In the genomic region with DNA sequence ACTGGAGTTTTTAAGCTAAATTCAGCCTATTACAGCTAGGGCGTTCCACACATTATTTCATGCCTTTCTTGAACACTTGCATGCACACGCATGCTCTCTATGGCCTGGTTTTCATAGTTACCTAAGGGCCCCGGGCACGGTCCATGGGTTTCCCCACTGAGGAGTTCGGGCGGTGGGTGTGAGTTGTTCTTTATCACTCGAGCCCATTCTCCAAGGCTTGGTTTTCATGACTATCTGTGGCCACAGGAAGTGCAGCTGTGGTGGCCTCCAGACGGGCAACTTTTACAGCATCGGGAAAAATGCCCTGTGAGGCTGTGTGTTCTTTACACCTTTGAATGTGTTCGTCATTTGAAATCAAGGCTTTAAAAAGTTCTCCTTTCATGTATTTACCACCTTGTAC, we compare ENCODE assay signal across 29 mouse cellular contexts. TPM values are rescaled to one million over a fixed set of nuclear protein-coding genes. Genes with fewer than 3 reads are reported as not detected.
DNase-seq lines count a peak whose midpoint lies in the region; ATAC-seq and TF ChIP-seq lines count a peak whose summit lies in the region.
"Had no signal": no experiment of that assay in that cellular context is flagged by ENCODE, and none has a peak within 500 bp of the region (broad histone marks: within the 10 kb centered on the region; RNA-seq: fewer than 3 reads in every experiment).

No protein-coding gene starts in this region.

- H3K4me3 ChIP-seq in E14TG2a.4 (replicated peaks; ENCODE audit: low read length) = peak overlapping the region; percentile 43
- peak overlapping the region; percentile 3 to 18; a peak in 3 of 4 replicates for H3K4me3 ChIP-seq in ES-E14 (ENCODE audit: insufficient read depth in 1 of 2, low read depth in 1 of 2, low read length in 2 of 2, poor library complexity in 1 of 2, severe bottlenecking in 1 of 2)
- H3K4me3 ChIP-seq in liver, embryonic 11.5 days (ENCODE audit: low read depth, low read length) = 0 out of 2 replicates have a peak overlapping the region, but pooled peaks have one; percentile 5
- H3K4me3 ChIP-seq in liver, embryonic 16.5 days (ENCODE audit: low read depth, low read length) = no peak overlapping the region
- H3K4me3 ChIP-seq: embryonic facial prominence, embryonic 10.5 days; embryonic facial prominence, embryonic 15.5 days; heart, embryonic 12.5 days; hindbrain, embryonic 13.5 days; midbrain, embryonic 13.5 days had no signal

- peaks cover 64% of the 10 kb centered on the region for H3K36me3 ChIP-seq in E14TG2a.4 (ENCODE audit: insufficient read depth, low read length)
- peaks cover 2% of the 10 kb centered on the region for H3K36me3 ChIP-seq in ES-E14 (ENCODE audit: control insufficient read depth, insufficient read depth, low read length, poor library complexity, severe bottlenecking)
- peaks cover 15% of the 10 kb centered on the region; the same call in 1 of the 2 replicates for H3K36me3 ChIP-seq in liver, embryonic 11.5 days (ENCODE audit: control insufficient read depth, insufficient read depth, low read length)
- H3K36me3 ChIP-seq in liver, embryonic 16.5 days (ENCODE audit: control insufficient read depth, insufficient read depth) = peaks cover 4% of the 10 kb centered on the region

- 52% methylated on average over 10 of the region's 10 CpGs for WGBS in liver, embryonic 11.5 days
- 34% methylated on average over 10 of the region's 10 CpGs for WGBS in liver, embryonic 16.5 days (ENCODE audit: insufficient replicate concordance)

- H3K27ac ChIP-seq in ES-E14 (ENCODE audit: insufficient read depth, low read depth, low read length, poor library complexity, severe bottlenecking) = no peak overlapping the region
- H3K27ac ChIP-seq in liver, embryonic 11.5 days (ENCODE audit: low read depth, low read length) = peak overlapping the region; percentile 58
- H3K27ac ChIP-seq in liver, embryonic 16.5 days (ENCODE audit: low read length) = no peak overlapping the region
- H3K27ac ChIP-seq: embryonic facial prominence, embryonic 10.5 days; embryonic facial prominence, embryonic 15.5 days; hindbrain, embryonic 13.5 days; midbrain, embryonic 13.5 days; stomach, postnatal 0 days had no signal

- no peak for TF ChIP-seq CTCF in E14TG2a.4 (conservative IDR thresholded peaks at IDR 0.05; ENCODE audit: low read length)

- H3K9me3 ChIP-seq in E14TG2a.4 (ENCODE audit: low read length) = no peaks in the 10 kb centered on the region
- H3K9me3 ChIP-seq in ES-E14 (ENCODE audit: control insufficient read depth, insufficient read depth, low read depth, low read length) = no peaks in the 10 kb centered on the region
- H3K9me3 ChIP-seq in liver, embryonic 11.5 days (ENCODE audit: control insufficient read depth, low read length) = no peaks in the 10 kb centered on the region
- H3K9me3 ChIP-seq in liver, embryonic 16.5 days (replicated peaks; ENCODE audit: control insufficient read depth, low read length) = no peaks in the 10 kb centered on the region
- H3K9me3 ChIP-seq: embryonic facial prominence, embryonic 10.5 days; embryonic facial prominence, embryonic 15.5 days; G1E; heart, embryonic 12.5 days; hindbrain, embryonic 13.5 days; midbrain, embryonic 13.5 days had no signal

- peak overlapping the region; percentile 15; the same call in 1 of the 2 replicates for H3K9ac ChIP-seq in ES-E14 (ENCODE audit: insufficient read depth, low read depth, low read length, poor library complexity, severe bottlenecking)
- peak overlapping the region; percentile 14; the same call in 1 of the 2 replicates for H3K9ac ChIP-seq in liver, embryonic 11.5 days (ENCODE audit: low read depth, low read length)
- no peak overlapping the region for H3K9ac ChIP-seq in liver, embryonic 16.5 days (ENCODE audit: low read depth, low read length)
- H3K9ac ChIP-seq: embryonic facial prominence, embryonic 15.5 days; heart, embryonic 12.5 days; hindbrain, embryonic 13.5 days; lung, embryonic 14.5 days; midbrain, embryonic 13.5 days had no signal

- peak overlapping the region; percentile 35; the same call in 1 of the 2 replicates for H3K4me2 ChIP-seq in liver, embryonic 11.5 days
- H3K4me2 ChIP-seq in liver, embryonic 16.5 days (ENCODE audit: low read depth, low read length) = peak overlapping the region; percentile 27; the same call in 1 of the 2 replicates
- H3K4me2 ChIP-seq: embryonic facial prominence, embryonic 15.5 days; heart, embryonic 12.5 days; hindbrain, embryonic 13.5 days; lung, embryonic 14.5 days; midbrain, embryonic 13.5 days had no signal

- H3K4me1 ChIP-seq in E14TG2a.4 (replicated peaks; ENCODE audit: low read depth, low read length) (peaks cover 15% of the 10 kb centered on the region), ES-E14 (ENCODE audit: control insufficient read depth in 2 of 2, insufficient read depth in 2 of 2, low read length in 2 of 2, poor library complexity in 1 of 2) (no peaks in the 10 kb centered on the region)
- H3K4me1 ChIP-seq in liver, embryonic 11.5 days (replicated peaks; ENCODE audit: control insufficient read depth, insufficient read depth, low read length) = peaks cover 12% of the 10 kb centered on the region
- H3K4me1 ChIP-seq in liver, embryonic 16.5 days (ENCODE audit: control insufficient read depth, low read depth, low read length) = peaks cover 10% of the 10 kb centered on the region
- H3K4me1 ChIP-seq: embryonic facial prominence, embryonic 10.5 days; embryonic facial prominence, embryonic 15.5 days; heart, embryonic 12.5 days; hindbrain, embryonic 13.5 days; midbrain, embryonic 13.5 days had no signal

- in situ Hi-C loops in ES-E14 (cut with MboI; ENCODE audit: low sequenced_read_pairs in 2 of 2, unreplicated experiment in 2 of 2) = no loop called here

- peak; percentile 85 for ATAC-seq in liver, embryonic 11.5 days (replicated peaks; ENCODE audit: low FRiP score)
- peak; percentile 61; the same call in 1 of the 2 replicates for ATAC-seq in liver, embryonic 16.5 days (ENCODE audit: low read depth)
- ATAC-seq: forebrain, embryonic 14.5 days; intestine, embryonic 16.5 days; midbrain, embryonic 13.5 days had no signal

- H3K27me3 ChIP-seq in E14TG2a.4 (ENCODE audit: insufficient read depth, low read length) = no peaks in the 10 kb centered on the region
- no peaks in the 10 kb centered on the region for H3K27me3 ChIP-seq in liver, embryonic 11.5 days (replicated peaks; ENCODE audit: control insufficient read depth, insufficient read depth, low read length)
- H3K27me3 ChIP-seq in liver, embryonic 16.5 days (ENCODE audit: control insufficient read depth, insufficient read depth, low read depth, low read length) = no peaks in the 10 kb centered on the region
- H3K27me3 ChIP-seq: embryonic facial prominence, embryonic 15.5 days; heart, embryonic 12.5 days; hindbrain, embryonic 13.5 days; midbrain, embryonic 13.5 days had no signal

- no peak for DNase-seq in ES-E14 (ENCODE audit: low read depth, low spot score)
- no peak for DNase-seq in liver, embryonic 11.5 days (ENCODE audit: low spot score)
- DNase-seq in layer of hippocampus, postnatal 10 days (ENCODE audit: low spot score in 2 of 2) = no peak
- DNase-seq in cerebellum, postnatal 14 days = no peak
- no peak for DNase-seq in kidney, adult 18-20 months
- DNase-seq: adrenal gland, postnatal 14 days; B cell, adult 2 months; cerebellum, adult 11-12 months; cerebellum, adult 9-11 months; gastrocnemius, postnatal 14 days; heart, adult 18-20 months; heart, postnatal 4 days; kidney, adult 9 months; kidney, postnatal 14 days; lung, embryonic 14.5 days; lung, postnatal 14 days; thymus, adult 18-20 months; thymus, postnatal 25 days had no signal

TF ChIP-seq in ES-E14, 5 proteins besides CTCF, POLR2A, EP300 and RAD21:
- TF ChIP-seq ZC3H11A (IDR thresholded peaks at IDR 0.05; ENCODE audit: borderline replicate concordance, low read depth, low read length) (no peak), CHD2 (IDR thresholded peaks at IDR 0.05; ENCODE audit: low read depth, low read length) (no peak), MAFK (IDR thresholded peaks at IDR 0.05; ENCODE audit: insufficient read depth, low read depth, low read length) (no peak), HCFC1 (IDR thresholded peaks at IDR 0.05; ENCODE audit: borderline replicate concordance, insufficient read depth, low read length) (no peak), ZNF384 (IDR thresholded peaks at IDR 0.05; ENCODE audit: low read depth, low read length) (no peak)

RNA-seq across cellular contexts. Expression of a gene that starts 56.6 kb away (rescaled TPM):
- 45.5 and 55.9 TPM in 2 replicates for total RNA-seq in ES-E14 (2012; rRNA removed)
- polyA plus RNA-seq in liver, embryonic 11.5 days (2014; fragmentation: Nextera tagmentation; extraction: Ambion mirVana) = 29.4 and 31.1 TPM in 2 replicates
- polyA plus RNA-seq in liver, embryonic 16.5 days (2015; fragmentation: Nextera tagmentation; extraction: Ambion mirVana) = 4.3 and 4.7 TPM in 2 replicates
- total RNA-seq in layer of hippocampus, postnatal 10 days (2021) = 10 to 100 TPM; 86.7 to 90.6 TPM
